Mouse (Mus musculus) liver, adult 2 months (tissue): ENCODE data around the gene Ripply2. TPM values are rescaled to one million over a fixed set of nuclear protein-coding genes. Genes with fewer than 3 reads are reported as not detected.

Source experiments
- DNase-seq: peaks from one replicate; pipeline ENCODE4 v3.0.0-alpha.2; 2011; ENCODE audit warnings: low read depth, low spot score; ENCODE audit errors: extremely low read depth
- H3K27ac ChIP-seq: fragments of 200-500 bp; replicated peaks from 2 replicates; pipeline ENCODE4 v1.5.1; 2012; ENCODE audit warnings: low read depth, mild to moderate bottlenecking, control low read depth, inconsistent platforms, low read length; ENCODE audit not compliant: insufficient read depth
- H3K27me3 ChIP-seq: fragments of 200-500 bp; 2 replicates; pipeline ENCODE4 v1.6.1; 2012; ENCODE audit warnings: mild to moderate bottlenecking, moderate library complexity, low read length, inconsistent platforms; ENCODE audit not compliant: control insufficient read depth, insufficient read depth
- H3K36me3 ChIP-seq: fragments of 200-500 bp; 2 replicates; pipeline ENCODE4 v1.6.1; 2012; ENCODE audit warnings: low read length, inconsistent platforms; ENCODE audit not compliant: control insufficient read depth, insufficient read depth
- H3K4me1 ChIP-seq: fragments of 200-500 bp; 2 replicates; pipeline ENCODE4 v1.6.1; 2011; ENCODE audit warnings: low read length; ENCODE audit not compliant: control insufficient read depth, insufficient read depth
- H3K4me3 ChIP-seq: fragments of 200-500 bp; 2 replicates; pipeline ENCODE4 v1.5.1; 2011; ENCODE audit warnings: low read depth, mild to moderate bottlenecking, control low read depth, low read length, moderate library complexity; ENCODE audit not compliant: insufficient read depth
- H3K79me2 ChIP-seq: fragments of 200-500 bp; 2 replicates; pipeline ENCODE4 v1.6.1; 2012; ENCODE audit warnings: inconsistent platforms, mild to moderate bottlenecking, low read length, moderate library complexity; ENCODE audit not compliant: control insufficient read depth, insufficient read depth
- H3K9ac ChIP-seq: fragments of 200-500 bp; 2 replicates; pipeline ENCODE4 v1.6.1; 2012; ENCODE audit warnings: low read depth, mild to moderate bottlenecking, control low read depth, inconsistent platforms, low read length
- CTCF ChIP-seq: fragments of 200-500 bp; IDR thresholded peaks from 2 replicates; pipeline ENCODE4 v1.5.1; 2011; ENCODE audit warnings: low read depth, low read length, control low read depth
- POLR2A ChIP-seq: fragments of 200-500 bp; IDR thresholded peaks from 2 replicates; pipeline ENCODE4 v1.6.1; 2011; ENCODE audit warnings: low read length, control low read depth; ENCODE audit not compliant: insufficient read depth; ENCODE audit errors: extremely low read depth
- WGBS: fragments of 180-500 bp; shearing (Covaris S2); methylation state at CpG from one replicate; pipeline ENCODE4 v1.1.7; 2018; 5-methylcytosine and 5-hydroxymethylcytosine counted together
- polyA plus RNA-seq: library from polyadenylated mRNA; depleted of rRNA; stranded (reverse); fragments of >200 nt; gene quantifications from 2 replicates; pipeline ENCODE4 v1.2.3, GENCODE M21; 2012; rRNA removed
- total RNA-seq: library from RNA; depleted of rRNA; stranded (reverse); fragments of >200 nt; gene quantifications from 2 replicates; pipeline ENCODE4 v1.2.3, GENCODE M21; 2014; rRNA removed

Gene Ripply2
- total and polyA plus RNA-seq, 2 experiments: not detected

DNA sequence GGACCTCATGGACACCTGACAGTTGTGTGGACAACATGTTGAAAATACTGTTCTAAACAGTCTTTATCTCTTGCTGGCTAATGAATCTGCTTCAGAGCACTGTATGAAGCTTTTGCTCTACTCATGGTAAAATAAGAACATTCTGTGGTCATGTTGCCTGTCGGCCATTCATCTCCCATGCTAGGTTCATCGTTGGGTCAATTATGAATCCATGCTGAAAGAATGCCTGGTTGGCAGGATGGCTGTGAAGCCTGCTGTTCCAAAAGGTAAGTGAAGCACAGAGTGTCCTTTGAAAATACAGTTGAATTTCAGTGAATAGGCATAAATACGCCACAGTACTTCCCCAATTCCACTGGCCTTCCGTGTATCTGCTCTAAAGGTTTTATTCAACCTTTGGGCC, 16.9 kb downstream of the Ripply2 start:
- no peak for DNase-seq
- H3K9ac ChIP-seq: no peak overlapping the region
- TF ChIP-seq POLR2A: no peak
- no peak for TF ChIP-seq CTCF
- WGBS: 91% methylated on average over 4 of the region's 4 CpGs
- no peak overlapping the region for H3K27ac ChIP-seq
- no peaks in the 10 kb centered on the region for H3K27me3 ChIP-seq
- peaks cover 24% of the 10 kb centered on the region for H3K36me3 ChIP-seq
- no peaks in the 10 kb centered on the region; the same call in 1 of the 2 replicates for H3K79me2 ChIP-seq
- no peak overlapping the region for H3K4me3 ChIP-seq
- no peaks in the 10 kb centered on the region for H3K4me1 ChIP-seq

GRCm38 (mm10) chr9:87034831-87035580, 19.7 kb downstream of the Ripply2 start:
- DNase-seq: no peak
- WGBS: 82% methylated on average over 2 of the region's 2 CpGs
- Histone ChIP-seq H3K4me1 (no peaks in the 10 kb centered on the region), H3K9ac (no peak overlapping the region), H3K27ac (no peak overlapping the region), H3K36me3 (peaks cover 19% of the 10 kb centered on the region), H3K4me3 (no peak overlapping the region), H3K27me3 (no peaks in the 10 kb centered on the region), H3K79me2 (no peaks in the 10 kb centered on the region; the same call in 1 of the 2 replicates)
- no peak for TF ChIP-seq CTCF
- TF ChIP-seq POLR2A: no peak

- H3K27ac ChIP-seq: no peak overlapping the region
- no peaks in the 10 kb centered on the region for H3K79me2 ChIP-seq
- H3K4me1 ChIP-seq: no peaks in the 10 kb centered on the region
- no peak for DNase-seq
- no peak overlapping the region for H3K4me3 ChIP-seq
- TF ChIP-seq CTCF (no peak), POLR2A (no peak)
- H3K27me3 ChIP-seq: no peaks in the 10 kb centered on the region
- peaks cover 14% of the 10 kb centered on the region for H3K36me3 ChIP-seq
- WGBS: 94% methylated on average over 4 of the region's 4 CpGs
- no peak overlapping the region for H3K9ac ChIP-seq
Observed at GRCm38 (mm10) chr9:87049425-87049824, 34.1 kb downstream of the Ripply2 start.

GRCm38 (mm10) chr9:87055547-87056235, 40.4 kb downstream of the Ripply2 start:
- TF ChIP-seq POLR2A (no peak), CTCF (no peak)
- Histone ChIP-seq H3K4me1 (no peaks in the 10 kb centered on the region), H3K27me3 (no peaks in the 10 kb centered on the region), H3K4me3 (no peak overlapping the region), H3K79me2 (no peaks in the 10 kb centered on the region), H3K9ac (no peak overlapping the region), H3K36me3 (peaks cover 28% of the 10 kb centered on the region), H3K27ac (no peak overlapping the region)
- 91% methylated on average over 11 of the region's 11 CpGs for WGBS
- no peak for DNase-seq

DNA sequence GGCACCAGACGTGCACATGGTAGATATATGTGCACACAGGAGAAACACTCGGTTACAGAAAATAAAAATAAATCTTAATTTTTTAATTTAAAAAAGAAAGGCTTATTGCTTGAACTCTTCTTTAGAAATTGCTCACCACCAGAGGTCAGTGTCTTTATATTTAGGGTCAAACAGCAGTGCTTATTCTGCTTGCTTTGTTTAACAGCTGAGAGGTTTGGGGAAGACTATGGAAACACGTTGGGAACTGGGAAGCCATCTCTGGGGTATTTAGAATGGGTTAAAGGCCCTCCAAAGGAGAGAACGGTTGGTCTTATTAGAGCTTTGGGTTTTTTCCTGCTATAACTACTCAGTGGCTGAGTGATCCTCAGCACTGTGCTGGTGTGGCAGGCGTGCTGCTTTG, 47.0 kb downstream of the Ripply2 start:
- no peak for DNase-seq
- TF ChIP-seq POLR2A: no peak
- TF ChIP-seq CTCF: no peak
- 86% methylated on average over 5 of the region's 5 CpGs for WGBS
- peaks cover 39% of the 10 kb centered on the region for H3K36me3 ChIP-seq
- no peaks in the 10 kb centered on the region for H3K4me1 ChIP-seq
- H3K79me2 ChIP-seq: no peaks in the 10 kb centered on the region
- H3K9ac ChIP-seq: no peak overlapping the region
- H3K27ac ChIP-seq: no peak overlapping the region
- H3K4me3 ChIP-seq: no peak overlapping the region
- no peaks in the 10 kb centered on the region for H3K27me3 ChIP-seq

DNA sequence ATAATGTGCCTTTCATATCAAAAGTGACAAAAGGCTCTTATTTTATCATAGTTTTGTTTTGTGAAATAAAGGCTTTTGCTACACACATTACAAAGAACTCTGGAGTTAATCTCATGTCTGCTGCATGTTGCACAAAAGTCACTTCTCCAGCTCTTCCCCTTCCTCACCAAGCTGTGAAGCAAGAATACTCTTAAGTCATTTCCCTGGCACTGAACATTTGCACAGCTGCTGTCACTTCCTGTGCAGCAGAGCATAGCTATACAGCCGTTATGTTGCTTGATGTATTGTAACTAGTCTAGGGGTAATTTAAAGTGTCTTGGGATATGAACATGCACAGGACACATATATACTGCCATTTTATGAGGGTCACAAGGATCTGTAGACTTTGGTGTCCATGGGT, 52.8 kb downstream of the Ripply2 start:
- H3K27me3 ChIP-seq: no peaks in the 10 kb centered on the region
- H3K4me1 ChIP-seq: no peaks in the 10 kb centered on the region
- peaks cover 37% of the 10 kb centered on the region for H3K36me3 ChIP-seq
- WGBS: 87% methylated on average over 1 of the region's 1 CpGs
- H3K9ac ChIP-seq: no peak overlapping the region
- TF ChIP-seq POLR2A (no peak), CTCF (no peak)
- H3K4me3 ChIP-seq: no peak overlapping the region
- no peaks in the 10 kb centered on the region for H3K79me2 ChIP-seq
- no peak for DNase-seq
- H3K27ac ChIP-seq: no peak overlapping the region

Other genes with a start within 250 kb of the Ripply2 start
- 0.13 and 0.18 TPM in 2 replicates for gene Snap91, start 134.9 kb upstream of the Ripply2 start, total RNA-seq
- gene Snap91, start 134.9 kb upstream of the Ripply2 start, polyA plus RNA-seq: not detected in 2 replicates
- gene Cyb5r4, start 6.5 kb downstream of the Ripply2 start, total RNA-seq: 27.5 and 30.0 TPM in 2 replicates
- 5.8 and 6.6 TPM in 2 replicates for gene Cyb5r4, start 6.5 kb downstream of the Ripply2 start, polyA plus RNA-seq
- not detected in 2 replicates for gene Mrap2, start 128.8 kb downstream of the Ripply2 start, total RNA-seq
- not detected in 2 replicates for gene Mrap2, start 128.8 kb downstream of the Ripply2 start, polyA plus RNA-seq
- gene Cep162, start 240.0 kb downstream of the Ripply2 start, total RNA-seq: 1.9 and 2.1 TPM in 2 replicates
- 0.27 and 0.29 TPM in 2 replicates for gene Cep162, start 240.0 kb downstream of the Ripply2 start, polyA plus RNA-seq